Mouse (Mus musculus) spleen, embryonic (tissue): ENCODE results near the gene Gpr6.

Source experiments
- CTCF ChIA-PET: fragments of 350-600 bp; sonication (Branson Sonifier 250); formaldehyde crosslinking; loops from one replicate; lab custom pipeline; 2022; lab: Charles Lee

Gpr6 gene

GRCm38 (mm10) chr10:41072116-41072515, at the start of gene Gpr6:
Gpr6 (minus strand) TSS chr10:41072285.
- CTCF ChIA-PET: interaction anchor here (0.8 kb wide), 1 partner anchor 489 kb away, joined by 8 read pairs; no protein-coding TSS in a partner anchor

- CTCF ChIA-PET: no interaction called here
Observed at GRCm38 (mm10) chr10:41100060-41100459, 28.0 kb upstream of the Gpr6 start.

- CTCF ChIA-PET: no interaction called here
Observed at GRCm38 (mm10) chr10:41098137-41098536, 26.1 kb upstream of the Gpr6 start.

GRCm38 (mm10) chr10:41088852-41089251, 16.8 kb upstream of the Gpr6 start:
- CTCF ChIA-PET: no interaction called here

GRCm38 (mm10) chr10:41071696-41072095, 389 bp downstream of the Gpr6 start:
- CTCF ChIA-PET: interaction anchor here (0.8 kb wide), 1 partner anchor 489 kb away, joined by 8 read pairs; no protein-coding TSS in a partner anchor

- CTCF ChIA-PET: no interaction called here
Observed at GRCm38 (mm10) chr10:41070693-41071651, 1.1 kb downstream of the Gpr6 start.

GRCm38 (mm10) chr10:41060250-41060831, 11.7 kb downstream of the Gpr6 start:
- CTCF ChIA-PET: no interaction called here

- CTCF ChIA-PET: no interaction called here
Observed at GRCm38 (mm10) chr10:41055581-41055980, 16.5 kb downstream of the Gpr6 start.

GRCm38 (mm10) chr10:41054005-41054404, 18.1 kb downstream of the Gpr6 start:
- CTCF ChIA-PET: no interaction called here

GRCm38 (mm10) chr10:41042272-41042671, 29.8 kb downstream of the Gpr6 start:
- CTCF ChIA-PET: no interaction called here

GRCm38 (mm10) chr10:41041478-41041877, 30.6 kb downstream of the Gpr6 start:
- CTCF ChIA-PET: no interaction called here

GRCm38 (mm10) chr10:41040530-41041085, 31.5 kb downstream of the Gpr6 start:
- CTCF ChIA-PET: no interaction called here

- CTCF ChIA-PET: no interaction called here
Observed at GRCm38 (mm10) chr10:41038476-41038875, 33.6 kb downstream of the Gpr6 start.

GRCm38 (mm10) chr10:41037722-41038121, 34.4 kb downstream of the Gpr6 start:
- CTCF ChIA-PET: no interaction called here

GRCm38 (mm10) chr10:41032811-41033210, 39.3 kb downstream of the Gpr6 start:
- CTCF ChIA-PET: no interaction called here

- CTCF ChIA-PET: interaction anchor here (0.7 kb wide), 1 partner anchor 297 kb away, joined by 7 read pairs; no protein-coding TSS in a partner anchor
Observed at GRCm38 (mm10) chr10:41024860-41025259, 47.2 kb downstream of the Gpr6 start.

- CTCF ChIA-PET: no interaction called here
Observed at GRCm38 (mm10) chr10:41024406-41024805, 47.7 kb downstream of the Gpr6 start.

- CTCF ChIA-PET: no interaction called here
Observed at GRCm38 (mm10) chr10:41022226-41022625, 49.9 kb downstream of the Gpr6 start.
